Mouse (Mus musculus) forebrain, embryonic 15.5 days (tissue): ENCODE data around the gene G430095P16Rik. TPM values are rescaled to one million over a fixed set of nuclear protein-coding genes. Genes with fewer than 3 reads are reported as not detected.
A peak's percentile ranks its signal among the peaks of the same experiment; 100 is the strongest.

Experiments
- ATAC-seq: fragments of 200-750 bp; cut with Nextera tagmentation; replicated peaks from 2 replicates; pipeline ENCODE4 v1.8.0; 2017; ENCODE audit warnings: mild to moderate bottlenecking, moderate TSS enrichment, moderate library complexity
- H3K27ac ChIP-seq: fragments of 300-500 bp; sonication (generic); replicated peaks from 2 replicates; pipeline ENCODE4 v1.5.1; 2015; ENCODE audit warnings: mild to moderate bottlenecking, inconsistent platforms
- H3K27me3 ChIP-seq: fragments of 300-500 bp; sonication (generic); 2 replicates; pipeline ENCODE4 v1.6.1; 2015; ENCODE audit warnings: inconsistent platforms
- H3K36me3 ChIP-seq: fragments of 300-500 bp; sonication (generic); 2 replicates; pipeline ENCODE4 v1.6.1; 2015; ENCODE audit warnings: mild to moderate bottlenecking, inconsistent platforms
- H3K4me1 ChIP-seq: fragments of 300-500 bp; sonication (generic); 2 replicates; pipeline ENCODE4 v1.6.1; 2015; ENCODE audit warnings: inconsistent platforms
- H3K4me2 ChIP-seq: fragments of 300-500 bp; sonication (generic); replicated peaks from 2 replicates; pipeline ENCODE4 v1.6.1; 2015; ENCODE audit warnings: mild to moderate bottlenecking, inconsistent platforms
- H3K4me3 ChIP-seq: fragments of 300-500 bp; sonication (generic); 2 replicates; pipeline ENCODE4 v1.5.1; 2015; ENCODE audit warnings: mild to moderate bottlenecking, inconsistent platforms
- H3K9ac ChIP-seq: fragments of 300-500 bp; sonication (generic); replicated peaks from 2 replicates; pipeline ENCODE4 v1.6.1; 2015; ENCODE audit warnings: mild to moderate bottlenecking, inconsistent platforms
- H3K9me3 ChIP-seq: fragments of 300-500 bp; sonication (generic); 2 replicates; pipeline ENCODE4 v1.6.1; 2016; ENCODE audit warnings: inconsistent platforms
- WGBS: fragments of 180-500 bp; shearing (Covaris S2); methylation state at CpG from one replicate; pipeline ENCODE4 v1.1.7; 2015; ENCODE audit warnings: mixed read lengths; 5-methylcytosine and 5-hydroxymethylcytosine counted together
- polyA plus RNA-seq: library from polyadenylated mRNA; unstranded; fragments of >200 nt; fragmentation: Nextera tagmentation; extraction: Ambion mirVana; gene quantifications from 2 replicates; pipeline ENCODE4 v1.2.1, GENCODE M21; 2015

Gene G430095P16Rik
- polyA plus RNA-seq, 1 experiment from 2014 or later, result 2.7 TPM

GRCm38 (mm10) chr8:84697166-84698130 lies 25.4 kb upstream of the G430095P16Rik start:
- peaks cover 11% of the 10 kb centered on the region; the same call in 1 of the 2 replicates for H3K4me1 ChIP-seq
- WGBS, result 82% methylated on average over 14 of the region's 14 CpGs
- ATAC-seq, result peak; percentile 11; the same call in 1 of the 2 replicates

GRCm38 (mm10) chr8:84698288-84698687 lies 24.5 kb upstream of the G430095P16Rik start:
- Histone ChIP-seq H3K9me3 (no peaks in the 10 kb centered on the region), H3K27ac (peak overlapping the region; percentile 48), H3K27me3 (peaks cover 11% of the 10 kb centered on the region), H3K4me2 (no peak overlapping the region), H3K9ac (no peak overlapping the region), H3K36me3 (peaks cover 28% of the 10 kb centered on the region), H3K4me1 (peaks cover 11% of the 10 kb centered on the region; the same call in 1 of the 2 replicates), H3K4me3 (no peak overlapping the region)
- 93% methylated on average over 5 of the region's 5 CpGs for WGBS
- no peak for ATAC-seq

More at GRCm38 (mm10) chr8:84697166-84698130, 25.4 kb upstream of the G430095P16Rik start:
- Histone ChIP-seq H3K9ac (no peak overlapping the region), H3K9me3 (no peaks in the 10 kb centered on the region), H3K4me2 (no peak overlapping the region), H3K27ac (0 out of 2 replicates have a peak overlapping the region, but pooled peaks have one; percentile 0), H3K36me3 (peaks cover 37% of the 10 kb centered on the region), H3K4me3 (no peak overlapping the region), H3K27me3 (peaks cover 3% of the 10 kb centered on the region)

- Histone ChIP-seq H3K4me1 (peaks cover 12% of the 10 kb centered on the region), H3K27me3 (peaks cover 15% of the 10 kb centered on the region), H3K27ac (peak overlapping the region; percentile 48), H3K4me2 (no peak overlapping the region), H3K36me3 (peaks cover 25% of the 10 kb centered on the region), H3K9me3 (no peaks in the 10 kb centered on the region), H3K9ac (no peak overlapping the region), H3K4me3 (no peak overlapping the region)
- no peak for ATAC-seq
- whole genome bisulfite sequencing, result 78% methylated on average over 9 of the region's 9 CpGs
These were observed 23.8 kb upstream of the G430095P16Rik start for GRCm38 (mm10) chr8:84698929-84699401.

GRCm38 (mm10) chr8:84699861-84700322 lies 22.9 kb upstream of the G430095P16Rik start:
- Histone ChIP-seq H3K27ac (peak overlapping the region; percentile 48), H3K4me2 (no peak overlapping the region), H3K36me3 (peaks cover 24% of the 10 kb centered on the region), H3K4me1 (peaks cover 21% of the 10 kb centered on the region), H3K9me3 (no peaks in the 10 kb centered on the region), H3K27me3 (peaks cover 15% of the 10 kb centered on the region), H3K9ac (no peak overlapping the region), H3K4me3 (no peak overlapping the region)
- 61% methylated on average over 7 of the region's 7 CpGs for WGBS
- ATAC-seq, result peak; percentile 13; the same call in 1 of the 2 replicates

- 77% methylated on average over 5 of the region's 5 CpGs for WGBS
- no peaks in the 10 kb centered on the region for H3K9me3 ChIP-seq
- no peak overlapping the region for H3K9ac ChIP-seq
- H3K4me2 ChIP-seq, result no peak overlapping the region
- H3K27ac ChIP-seq, result peak overlapping the region; percentile 48
- H3K4me1 ChIP-seq, result peaks cover 27% of the 10 kb centered on the region
- H3K4me3 ChIP-seq, result no peak overlapping the region
- H3K36me3 ChIP-seq, result peaks cover 24% of the 10 kb centered on the region
- ATAC-seq, result no peak
- peaks cover 15% of the 10 kb centered on the region for H3K27me3 ChIP-seq
These were observed 22.3 kb upstream of the G430095P16Rik start for GRCm38 (mm10) chr8:84700526-84700925.

GRCm38 (mm10) chr8:84700941-84701911 lies 21.6 kb upstream of the G430095P16Rik start, which contains the start of gene Lyl1:
Gene Lyl1 (plus strand): TSS chr8:84701457.
- Histone ChIP-seq H3K4me2 (no peak within 1 kb of the TSS), H3K9ac (peak within 1 kb of the TSS; percentile 8; the same call in 1 of the 2 replicates)
- WGBS, result 16% methylated on average over 34 of the region's 34 CpGs

GRCm38 (mm10) chr8:84702561-84702960 lies 20.2 kb upstream of the G430095P16Rik start:
- Histone ChIP-seq H3K9ac (no peak overlapping the region), H3K27ac (peak overlapping the region; percentile 94), H3K4me3 (no peak overlapping the region), H3K4me2 (no peak overlapping the region), H3K27me3 (peaks cover 18% of the 10 kb centered on the region), H3K36me3 (peaks cover 14% of the 10 kb centered on the region; the same call in 1 of the 2 replicates), H3K9me3 (no peaks in the 10 kb centered on the region), H3K4me1 (peaks cover 42% of the 10 kb centered on the region)
- 73% methylated on average over 9 of the region's 9 CpGs for WGBS
- ATAC-seq, result no peak

More at GRCm38 (mm10) chr8:84700941-84701911, 21.6 kb upstream of the G430095P16Rik start, which contains the start of gene Lyl1:
- H3K36me3 ChIP-seq, result peaks cover 24% of the 10 kb centered on the region
- no peak for ATAC-seq
- no peak within 1 kb of the TSS for H3K4me3 ChIP-seq
- peaks cover 15% of the 10 kb centered on the region for H3K27me3 ChIP-seq
- no peaks in the 10 kb centered on the region for H3K9me3 ChIP-seq
- peaks cover 30% of the 10 kb centered on the region for H3K4me1 ChIP-seq
- H3K27ac ChIP-seq, result peak within 1 kb of the TSS; percentile 94

- peaks cover 11% of the 10 kb centered on the region; the same call in 1 of the 2 replicates for H3K36me3 ChIP-seq
- H3K4me2 ChIP-seq, result no peak overlapping the region
- peaks cover 20% of the 10 kb centered on the region for H3K27me3 ChIP-seq
- peaks cover 46% of the 10 kb centered on the region for H3K4me1 ChIP-seq
- no peak overlapping the region for H3K4me3 ChIP-seq
- no peak overlapping the region for H3K9ac ChIP-seq
- peak overlapping the region; percentile 94 for H3K27ac ChIP-seq
- H3K9me3 ChIP-seq, result no peaks in the 10 kb centered on the region
- 74% methylated on average over 6 of the region's 6 CpGs for WGBS
- no peak for ATAC-seq
These were observed 19.8 kb upstream of the G430095P16Rik start for GRCm38 (mm10) chr8:84702963-84703465.

GRCm38 (mm10) chr8:84703466-84704249 lies 19.1 kb upstream of the G430095P16Rik start:
- no peak for ATAC-seq
- Histone ChIP-seq H3K27ac (peak overlapping the region; percentile 94), H3K9me3 (no peaks in the 10 kb centered on the region), H3K4me3 (peak overlapping the region; percentile 28; the same call in 1 of the 2 replicates), H3K36me3 (peaks cover 4% of the 10 kb centered on the region; the same call in 1 of the 2 replicates), H3K4me1 (peaks cover 52% of the 10 kb centered on the region), H3K4me2 (peak overlapping the region; percentile 49), H3K9ac (peak overlapping the region; percentile 54; the same call in 1 of the 2 replicates), H3K27me3 (peaks cover 20% of the 10 kb centered on the region)
- 14% methylated on average over 38 of the region's 38 CpGs for WGBS

GRCm38 (mm10) chr8:84704356-84704755 lies 18.5 kb upstream of the G430095P16Rik start:
- H3K27ac ChIP-seq, result peak overlapping the region; percentile 94
- H3K36me3 ChIP-seq, result peaks cover under 1% of the 10 kb centered on the region; the same call in 1 of the 2 replicates
- WGBS, result 5% methylated on average over 16 of the region's 16 CpGs
- H3K4me3 ChIP-seq, result peak overlapping the region; percentile 28; the same call in 1 of the 2 replicates
- no peaks in the 10 kb centered on the region for H3K9me3 ChIP-seq
- H3K27me3 ChIP-seq, result peaks cover 20% of the 10 kb centered on the region
- no peak; the same call in 1 of the 2 replicates for ATAC-seq
- H3K4me1 ChIP-seq, result peaks cover 58% of the 10 kb centered on the region
- peak overlapping the region; percentile 54; the same call in 1 of the 2 replicates for H3K9ac ChIP-seq
- peak overlapping the region; percentile 49 for H3K4me2 ChIP-seq
